Mouse (Mus musculus) naive thymus-derived CD4-positive, alpha-beta T cell, adult 2 months (primary cell): ENCODE results near the gene Dnajc2.

Experiments
- DNase-seq: peaks from one replicate; pipeline ENCODE4 v3.0.0-alpha.2; 2011; ENCODE audit warnings: low read depth

Dnajc2 gene

DNA sequence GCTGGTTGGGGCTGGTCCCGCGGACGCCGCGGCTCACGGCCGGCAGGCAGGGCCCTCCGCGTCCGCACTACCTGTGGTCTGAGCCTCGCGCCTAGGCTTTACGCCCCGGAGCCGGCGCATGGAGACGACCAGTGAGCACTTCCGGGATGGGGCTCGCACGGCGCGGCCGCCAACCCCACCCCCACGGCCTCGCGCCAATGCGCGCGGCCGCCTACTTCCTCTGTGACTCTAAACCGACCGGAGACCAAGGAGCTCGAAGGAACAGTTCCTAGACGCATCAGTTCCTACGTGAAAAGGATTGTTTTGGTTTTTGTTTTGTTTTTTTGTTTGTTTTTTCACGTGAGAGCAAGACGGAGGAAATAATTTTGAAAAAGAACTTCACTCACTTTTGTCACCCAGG is at the start of gene Dnajc2, which contains the start of gene Psmc2:
Dnajc2 (minus strand) TSS at position 199 of the 400 bp plus-strand sequence.
Psmc2 (plus strand) TSS at position 231 of the 400 bp plus-strand sequence.
- DNase-seq, result peak; percentile 91

DNA sequence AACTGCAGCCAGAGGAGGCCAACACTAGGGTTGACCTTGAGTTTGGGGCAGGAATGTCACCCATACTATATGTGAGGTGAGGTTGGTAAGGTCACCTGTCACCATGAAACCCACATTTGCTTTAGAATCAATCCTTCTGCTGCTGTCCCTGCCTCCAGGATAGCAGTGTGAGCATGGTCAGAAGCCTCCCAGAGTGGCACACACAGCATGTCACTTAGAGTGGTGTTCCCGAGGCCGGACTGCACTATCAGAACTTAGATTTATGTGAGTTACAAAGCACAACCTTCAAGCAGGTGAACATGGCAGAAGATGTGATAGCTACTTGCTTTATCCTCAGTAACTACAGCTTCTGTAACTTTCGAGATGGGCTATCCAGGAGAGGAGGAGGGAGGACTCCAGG is 46.7 kb upstream of the Dnajc2 start:
- no peak for DNase-seq

DNA sequence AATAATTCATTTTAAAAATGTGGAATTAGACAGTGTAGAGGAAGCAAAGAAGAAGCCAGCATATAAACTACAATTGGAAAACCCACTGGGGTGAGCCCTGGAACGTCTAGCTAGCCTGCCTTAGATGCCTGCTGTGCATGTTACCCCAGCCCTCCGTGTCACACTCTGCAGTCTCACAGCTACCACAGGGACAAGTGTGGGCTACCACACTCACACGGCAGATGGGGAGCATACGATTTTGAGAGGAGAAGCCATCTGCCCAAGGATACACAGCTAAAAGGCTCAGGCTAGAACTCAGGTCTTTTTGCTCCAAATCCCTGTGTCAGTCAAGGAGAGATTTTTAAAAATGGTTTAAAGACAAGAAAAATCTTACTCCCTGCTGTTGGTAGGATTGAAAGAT is 43.8 kb upstream of the Dnajc2 start:
- DNase-seq, result no peak

DNA sequence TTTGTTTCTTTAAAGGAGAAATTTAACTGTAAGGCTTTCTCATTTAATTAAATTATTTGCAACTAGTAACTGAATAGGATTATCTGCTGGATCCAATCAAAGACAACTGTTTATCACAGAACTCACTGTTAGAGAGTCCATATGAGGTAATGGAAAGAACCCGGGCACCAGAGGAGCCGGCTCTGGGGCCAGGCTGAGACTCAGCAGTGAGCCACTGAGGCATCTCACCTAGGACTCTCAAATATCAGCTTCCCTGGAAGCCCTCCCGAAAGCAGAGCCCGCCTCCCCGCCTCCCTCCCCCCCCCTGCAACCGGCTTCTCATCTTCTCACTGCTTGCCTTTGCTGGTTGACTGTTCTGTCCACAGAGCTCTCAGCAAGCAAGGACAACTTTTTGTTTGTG is 42.6 kb upstream of the Dnajc2 start:
- no peak for DNase-seq

DNA sequence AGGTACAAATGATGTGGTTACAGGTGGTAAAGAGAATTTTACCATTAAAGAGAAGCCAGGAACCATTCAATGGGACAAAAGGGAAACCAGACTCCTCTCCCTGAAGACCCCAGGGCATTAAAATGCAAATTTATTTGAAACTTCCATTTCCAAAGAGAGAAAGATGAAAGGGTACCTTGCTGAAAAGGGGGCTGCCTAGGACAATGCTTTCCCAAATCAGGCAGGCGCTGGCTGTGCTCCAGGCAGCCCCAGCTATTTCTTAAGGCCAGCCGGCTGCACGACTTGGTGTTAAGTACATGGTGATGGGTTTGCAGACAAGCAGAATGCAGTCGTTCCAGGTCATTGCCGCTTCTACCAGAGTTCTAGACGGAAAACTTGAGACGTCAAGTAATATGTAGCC is 41.3 kb upstream of the Dnajc2 start:
- DNase-seq, result no peak

DNA sequence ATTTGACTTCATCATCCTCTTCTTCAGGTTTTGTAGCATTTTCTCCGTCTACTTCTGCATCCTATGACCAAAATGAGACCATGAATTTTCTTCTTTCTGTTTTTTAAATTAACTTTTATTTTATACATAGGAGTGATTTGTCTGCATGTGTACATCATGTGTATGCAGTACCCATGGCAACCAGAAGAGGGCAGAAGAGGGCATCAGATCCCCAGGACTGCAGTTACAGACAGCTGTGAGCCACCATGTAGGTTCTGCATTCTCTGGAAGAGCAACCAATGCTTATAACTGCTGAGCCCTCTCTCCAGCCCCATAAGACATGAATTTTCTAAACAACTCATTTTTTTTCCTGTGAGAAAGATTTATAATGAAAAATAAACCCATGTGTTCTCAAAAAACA is 28.9 kb upstream of the Dnajc2 start:
- DNase-seq, result peak; percentile 42

DNA sequence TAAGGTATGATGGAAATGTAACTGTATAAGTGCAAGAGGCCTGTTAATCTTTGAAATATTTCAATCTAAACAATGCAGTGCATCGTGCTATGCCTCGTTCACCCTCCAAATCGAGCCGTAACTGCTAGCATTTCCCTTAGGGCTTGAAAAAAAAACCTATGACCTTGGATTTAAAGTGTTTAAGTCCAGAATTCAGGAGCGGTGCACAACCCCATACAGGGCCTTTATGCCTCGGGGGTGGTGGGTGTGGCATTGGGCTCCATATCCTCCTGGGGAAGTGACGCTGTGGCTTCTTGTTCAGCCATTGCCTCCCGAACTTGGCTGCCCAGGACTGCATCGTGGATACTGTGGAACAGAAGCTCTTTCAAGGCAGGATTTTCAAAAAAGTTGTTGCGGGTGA is 25.9 kb upstream of the Dnajc2 start:
- DNase-seq, result no peak

DNA sequence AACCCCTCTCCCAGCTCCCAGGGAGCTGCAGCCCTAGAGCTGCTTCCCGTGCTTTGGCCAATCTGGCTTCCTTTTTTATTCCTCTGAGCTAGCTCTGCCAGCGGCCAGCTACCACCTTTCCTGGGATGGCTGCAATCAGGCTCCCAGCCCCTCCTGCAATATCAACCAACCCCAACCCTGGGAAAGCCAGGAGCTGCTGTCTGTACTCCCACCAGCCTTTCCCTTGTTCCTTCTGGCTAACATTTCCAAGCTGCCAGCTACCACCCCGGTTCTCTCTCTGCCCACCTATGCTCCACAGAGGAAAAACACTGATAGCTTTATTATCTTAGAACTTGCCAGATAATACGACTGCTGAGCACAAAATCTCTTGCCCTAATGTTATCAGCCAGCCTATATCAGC is 19.8 kb upstream of the Dnajc2 start:
- DNase-seq, result no peak

DNA sequence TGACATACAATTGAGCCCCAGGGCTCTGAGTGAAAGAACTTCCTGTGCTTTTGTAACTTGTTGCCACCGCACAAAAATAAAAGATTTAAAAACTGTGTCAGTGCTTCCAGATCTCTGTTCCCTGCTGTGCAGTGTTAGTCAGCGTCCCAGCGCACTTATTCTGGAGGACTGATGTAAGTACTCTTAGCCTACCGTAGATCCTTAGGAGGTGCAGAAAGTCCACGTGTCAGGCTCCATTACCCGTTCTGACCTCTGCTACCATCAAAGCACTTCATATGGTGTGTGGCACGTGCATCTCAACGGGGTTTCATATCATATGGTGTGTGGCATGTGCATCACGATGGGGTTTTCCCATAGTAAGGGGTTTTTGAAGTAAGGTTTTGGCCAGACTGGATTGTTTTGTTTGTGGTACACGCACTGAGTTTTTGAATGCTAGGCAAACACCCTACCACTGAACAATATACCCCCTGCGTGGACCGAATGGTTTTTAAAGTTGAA is 18.7 kb upstream of the Dnajc2 start:
- no peak for DNase-seq

DNA sequence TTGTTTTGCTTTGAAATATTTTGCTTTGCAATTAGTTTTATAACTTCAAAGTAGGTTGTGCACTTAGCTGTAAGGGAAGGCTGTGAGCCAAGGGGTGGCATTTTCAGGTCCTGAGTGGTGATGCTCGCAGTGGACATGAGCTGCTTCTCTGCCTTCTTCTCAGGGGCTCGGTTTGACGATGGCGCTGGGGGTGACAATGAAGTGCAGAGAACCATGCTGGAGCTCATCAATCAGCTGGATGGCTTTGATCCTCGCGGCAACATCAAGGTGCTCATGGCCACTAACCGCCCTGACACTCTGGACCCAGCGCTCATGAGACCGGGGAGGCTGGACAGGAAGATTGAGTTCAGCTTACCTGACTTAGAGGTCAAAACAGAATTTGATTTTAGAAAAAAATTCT is 17.9 kb upstream of the Dnajc2 start:
- no peak for DNase-seq

DNA sequence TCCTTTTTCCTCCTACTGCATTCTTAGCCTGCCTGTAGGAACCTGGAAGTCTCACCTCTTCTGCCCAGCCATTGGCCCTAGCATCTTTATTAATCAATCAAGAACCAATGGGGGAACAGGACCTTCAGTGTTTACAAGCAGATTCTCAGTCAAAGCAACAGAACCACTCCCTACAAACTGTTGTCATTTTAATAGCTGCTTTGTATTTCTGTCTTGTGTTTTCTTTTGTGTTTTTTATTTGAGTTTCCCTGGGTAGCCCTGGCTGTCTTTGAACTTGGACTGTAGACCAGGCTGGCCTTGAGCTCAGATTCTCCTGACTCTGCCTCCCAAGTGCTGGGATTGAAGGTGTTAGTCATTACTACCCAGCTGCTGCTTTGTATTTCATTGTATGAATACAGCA is 7.1 kb upstream of the Dnajc2 start:
- DNase-seq, result no peak

DNA sequence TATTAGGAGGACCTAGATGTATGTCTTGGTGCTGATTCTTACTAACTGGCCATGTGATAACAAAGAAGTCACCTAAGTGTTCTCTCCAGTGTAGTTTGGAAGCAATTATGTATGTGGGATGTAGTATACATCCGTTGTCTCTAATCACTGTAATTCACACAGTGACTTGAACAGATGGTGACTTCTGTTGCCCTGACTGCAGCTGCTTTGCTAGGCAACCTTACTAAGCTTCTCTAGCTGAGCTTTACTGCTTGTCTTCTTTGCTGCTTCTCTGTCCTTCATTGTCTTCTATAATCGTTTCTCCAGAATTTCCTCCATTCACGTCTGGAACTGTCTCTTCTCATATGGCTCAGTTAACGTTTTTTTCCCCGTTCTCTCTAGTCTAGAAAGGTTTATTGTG is 4.0 kb upstream of the Dnajc2 start:
- DNase-seq, result no peak

DNA sequence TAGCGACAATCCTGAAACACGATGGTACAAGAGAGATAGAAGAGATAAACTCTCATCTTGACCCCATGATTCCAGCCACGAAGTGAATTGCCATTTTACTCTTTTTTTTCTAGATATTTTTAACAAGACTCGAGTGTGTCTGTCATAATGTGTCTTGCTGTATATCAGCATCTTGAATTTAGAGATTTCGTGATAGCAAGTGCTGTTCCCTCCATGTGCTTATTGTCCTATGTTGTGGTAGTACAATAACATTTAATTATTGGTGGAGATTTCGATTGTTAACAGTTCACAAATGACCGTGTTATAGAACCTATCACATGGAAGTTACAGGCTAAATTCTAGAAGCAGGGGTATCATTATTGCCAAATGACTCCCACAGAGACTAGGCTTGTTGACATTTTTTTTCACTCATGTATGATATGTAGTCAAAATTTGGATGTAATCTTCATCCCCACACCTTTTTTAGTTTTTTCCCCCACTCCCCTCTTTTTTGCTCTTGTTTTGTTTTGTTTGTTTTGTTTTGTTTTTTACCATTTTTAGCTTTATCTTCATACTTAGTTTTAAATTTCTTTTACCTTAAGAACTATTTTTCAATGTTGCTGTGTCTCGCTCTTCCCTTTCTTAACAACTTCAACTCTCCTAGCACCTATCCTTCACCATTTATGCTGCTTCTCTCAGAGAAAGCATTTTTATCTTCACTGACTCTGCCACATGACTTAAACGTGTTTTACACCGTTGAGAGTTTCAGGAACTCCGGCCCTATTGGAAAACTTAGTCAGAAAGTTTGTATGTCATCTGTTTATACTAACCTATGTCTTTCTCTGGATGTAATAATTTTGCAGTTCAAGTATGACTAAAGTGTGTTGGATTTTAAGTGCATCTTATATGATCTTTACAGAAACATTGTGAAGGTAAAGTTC is 2.4 kb upstream of the Dnajc2 start:
- no peak for DNase-seq

DNA sequence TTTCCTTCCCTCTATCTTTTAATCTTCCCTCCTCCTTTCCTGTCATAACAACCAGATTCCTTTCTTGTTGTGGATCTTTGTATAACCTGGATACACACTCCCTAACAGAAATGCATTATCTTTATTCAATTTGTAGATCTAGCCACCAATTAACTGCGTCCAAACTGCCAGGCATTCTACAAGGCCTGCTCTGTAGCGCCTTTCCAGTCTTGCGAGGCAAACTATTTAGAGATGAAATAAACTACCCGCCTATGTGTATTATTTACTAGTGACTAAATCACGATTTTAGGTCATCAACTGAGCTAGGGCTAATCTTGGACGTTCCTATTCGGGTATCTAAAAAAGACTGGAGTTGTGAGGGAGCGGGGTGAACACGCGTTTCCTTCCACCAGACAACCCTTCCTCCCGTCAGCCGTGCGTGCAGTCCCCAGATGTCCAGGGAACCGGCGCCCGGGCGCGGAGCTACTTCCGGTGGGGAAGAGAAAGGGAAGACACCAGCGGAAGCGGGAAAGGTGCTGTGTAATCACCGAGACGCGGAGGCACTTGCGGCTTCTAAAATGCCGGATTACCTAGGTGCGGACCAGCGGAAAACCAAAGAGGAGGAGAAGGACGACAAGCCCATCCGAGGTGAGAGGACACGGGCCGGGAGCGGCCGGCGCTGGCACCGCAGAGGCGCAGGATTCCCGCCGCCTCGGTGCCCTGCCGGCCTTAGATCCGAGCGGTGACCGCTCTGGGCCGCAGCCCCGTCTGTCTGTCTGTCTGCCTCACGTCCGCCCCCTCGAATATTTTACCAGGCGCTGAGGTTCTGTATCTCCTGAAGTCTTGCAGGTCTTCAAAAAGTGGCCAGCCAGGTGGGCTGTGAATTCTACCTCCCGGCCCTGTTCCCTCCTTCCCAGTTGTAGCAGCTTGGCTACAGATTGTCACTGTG is 1.5 kb upstream of the Dnajc2 start:
- DNase-seq, result peak; percentile 94

DNA sequence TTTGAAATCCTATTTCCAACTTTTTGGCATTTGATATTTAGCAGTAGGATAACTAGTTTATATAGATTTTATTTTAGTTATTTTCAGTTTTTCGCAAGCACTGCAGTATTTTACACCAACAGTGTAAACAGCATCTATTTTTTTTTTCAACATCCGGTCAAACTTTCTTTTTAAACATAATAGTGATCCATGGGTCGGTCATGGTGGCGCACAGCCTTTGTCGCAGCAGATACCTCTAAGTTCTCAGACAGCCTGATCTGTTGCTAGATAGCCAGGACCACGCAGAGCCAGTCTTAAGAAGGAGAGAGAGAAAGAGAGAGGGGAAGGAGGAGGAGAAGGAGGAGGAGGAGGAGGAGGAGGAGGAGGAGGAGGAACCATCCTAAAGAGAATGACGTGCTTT is 725 bp upstream of the Dnajc2 start:
- DNase-seq, result peak; percentile 13

DNA sequence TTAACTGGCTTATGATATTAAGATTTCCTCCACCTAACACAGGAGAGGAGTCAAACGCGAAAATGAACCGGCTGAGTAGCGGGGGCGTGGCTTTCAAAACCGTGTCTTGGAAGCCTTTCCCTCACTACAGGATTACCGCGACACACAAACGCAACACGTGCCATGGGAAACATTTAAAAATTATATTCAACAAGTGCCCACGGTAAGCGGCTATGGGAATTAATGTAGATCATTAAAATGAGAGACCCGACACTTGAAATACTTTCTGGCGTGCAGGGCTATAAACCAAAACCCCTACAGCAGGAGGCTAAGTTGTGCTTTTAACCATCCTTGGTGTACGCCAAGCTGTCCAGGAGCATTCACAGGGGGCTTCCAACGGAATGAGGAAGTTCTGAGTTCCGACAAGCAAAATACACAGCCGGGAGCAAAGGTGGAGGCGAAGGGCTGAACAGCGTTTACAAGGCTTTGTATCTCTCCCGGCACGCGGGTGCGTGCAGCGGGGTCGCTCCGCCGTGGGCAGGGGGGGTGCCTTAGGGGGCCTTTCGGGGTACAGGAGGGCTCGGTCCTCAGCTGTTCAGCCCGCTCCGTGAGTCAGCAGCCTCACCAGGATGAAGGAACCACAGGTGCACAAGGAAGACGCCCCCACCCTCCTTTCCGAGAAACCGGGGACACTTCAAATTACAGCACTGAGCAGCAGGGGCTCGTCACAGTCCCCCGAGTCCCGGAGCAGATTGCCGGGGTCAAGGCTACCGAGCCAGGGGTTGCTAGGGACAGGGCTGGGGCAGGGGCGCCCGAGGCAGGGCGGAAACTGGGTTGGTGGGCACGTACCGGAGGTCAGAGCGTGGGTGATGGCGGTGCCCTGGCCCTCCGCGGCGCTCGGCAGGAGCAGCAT is 644 bp downstream of the Dnajc2 start:
- peak; percentile 37 for DNase-seq

DNA sequence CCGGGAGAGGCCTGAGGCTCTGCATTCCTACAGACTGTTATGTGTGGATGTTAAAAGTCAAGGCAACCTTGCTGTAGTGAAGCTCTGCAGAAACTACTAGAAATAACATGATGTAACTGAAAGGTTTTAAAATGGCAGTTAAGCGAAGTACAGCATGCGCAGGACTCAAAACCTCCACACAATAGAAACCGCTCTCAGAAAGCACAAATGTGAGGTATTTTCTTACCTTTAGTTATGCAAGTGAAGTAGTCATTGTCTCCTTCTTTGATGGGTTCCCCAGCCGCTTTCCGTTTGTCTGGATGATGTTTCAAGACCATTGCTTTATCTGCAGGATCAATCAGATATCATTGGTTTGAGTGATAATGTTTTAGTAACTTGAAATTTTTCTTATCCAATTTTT is 8.6 kb downstream of the Dnajc2 start:
- no peak for DNase-seq

DNA sequence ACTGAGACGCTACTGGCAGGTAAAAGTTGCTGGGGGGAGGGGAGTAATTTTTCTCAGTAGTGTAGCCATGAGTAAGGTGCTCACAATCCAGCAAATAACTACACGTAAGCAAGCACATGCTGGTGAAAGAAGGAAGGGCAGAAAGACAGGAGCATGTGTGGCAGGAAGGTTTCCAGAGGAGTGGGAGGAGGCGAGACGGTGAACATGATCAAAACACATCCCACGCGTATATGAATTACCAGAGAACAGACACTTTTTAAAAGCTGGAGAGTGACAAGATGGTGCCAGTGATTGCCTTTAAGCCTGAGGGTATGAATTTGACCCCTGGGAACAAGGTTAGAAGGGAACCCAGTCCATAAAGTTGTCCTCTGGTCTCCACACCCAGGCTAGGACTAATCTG is 15.2 kb downstream of the Dnajc2 start:
- no peak for DNase-seq

DNA sequence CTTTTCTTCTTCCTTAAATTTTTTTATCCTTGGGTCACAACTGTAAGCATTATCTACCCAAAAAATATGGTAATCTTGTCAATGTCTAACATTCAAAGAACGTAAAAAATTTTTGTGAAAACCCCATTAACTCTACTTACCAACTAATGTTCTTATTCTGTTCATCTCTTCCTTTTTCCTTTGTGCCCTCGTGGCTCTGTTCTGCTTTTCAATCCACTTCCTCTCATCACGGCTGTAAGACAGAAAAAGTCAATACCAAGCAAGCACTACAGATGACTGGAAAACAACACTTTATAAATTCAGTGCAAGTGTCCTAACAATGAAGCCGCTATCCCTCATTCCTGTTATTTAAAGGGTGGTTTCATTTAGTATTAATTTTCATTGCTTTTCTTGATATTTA is 16.5 kb downstream of the Dnajc2 start:
- no peak for DNase-seq

DNA sequence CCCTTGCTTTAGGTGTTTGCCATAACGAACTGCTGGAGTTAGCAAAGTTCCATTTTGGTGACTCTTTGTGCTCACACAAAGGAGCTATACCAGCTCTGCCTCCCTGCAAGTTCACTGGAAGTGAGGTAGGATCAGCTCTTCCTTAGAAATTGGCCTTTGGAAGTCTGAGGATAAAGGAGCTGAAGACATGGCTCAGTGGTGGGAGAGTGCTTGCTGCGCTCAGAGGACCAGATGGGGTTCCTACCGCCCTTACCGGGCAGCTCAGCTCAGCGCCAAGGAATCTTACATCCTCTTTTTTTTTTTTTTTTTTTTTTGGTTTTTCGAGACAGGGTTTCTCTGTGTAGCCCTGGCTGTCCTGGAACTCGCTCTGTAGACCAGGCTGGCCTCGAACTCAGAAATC is 39.1 kb downstream of the Dnajc2 start:
- no peak for DNase-seq

DNA sequence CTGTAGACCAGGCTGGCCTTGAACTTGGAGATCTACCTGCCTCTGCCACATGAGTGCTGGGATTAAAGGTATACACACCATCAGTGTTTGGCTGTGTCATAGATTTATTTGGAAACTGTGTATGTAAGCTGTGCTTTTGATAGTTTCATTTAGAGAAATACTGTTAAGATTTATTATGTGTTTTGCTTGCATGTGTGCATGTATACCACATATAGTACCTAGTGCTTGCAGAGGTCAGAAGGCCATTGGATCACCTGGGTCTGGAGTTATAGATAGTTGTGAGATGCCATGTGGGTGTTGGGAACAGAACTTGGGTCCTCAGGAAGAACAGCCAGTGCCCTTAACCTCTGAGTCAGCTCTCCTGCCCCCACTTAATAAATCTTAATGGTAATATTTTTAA is 40.4 kb downstream of the Dnajc2 start:
- no peak for DNase-seq

DNA sequence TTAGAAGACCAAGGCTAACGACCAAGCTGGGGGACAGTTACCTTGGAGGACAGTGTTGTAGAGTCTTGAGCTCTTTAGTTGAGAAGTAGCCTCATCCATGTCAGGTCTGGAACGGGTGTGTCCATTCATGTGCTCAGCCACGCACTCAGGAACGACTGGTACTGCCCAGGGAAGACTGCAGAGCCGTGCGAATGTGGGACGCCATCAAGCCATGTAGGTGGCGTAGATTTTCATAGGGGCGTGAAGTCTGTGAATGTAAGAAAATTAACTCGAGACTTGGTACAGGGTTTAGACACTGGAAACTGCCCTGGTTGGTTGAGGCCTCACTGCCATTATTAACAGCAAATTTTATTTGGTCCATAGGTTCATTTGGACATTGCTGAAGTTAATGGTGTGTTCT is 41.4 kb downstream of the Dnajc2 start:
- DNase-seq, result no peak
